Mouse (Mus musculus): ENCODE data around the gene Cgn. TPM values are rescaled to one million over a fixed set of nuclear protein-coding genes. Genes with fewer than 3 reads are reported as not detected.

The Cgn gene
- polyA plus RNA-seq, 1 experiment from 2014 or later, result 7.2 TPM

GRCm38 (mm10) chr3:94814663-94815062 is 28.4 kb upstream of the Cgn start:
- Histone ChIP-seq H3K27me3 (no peaks in the 10 kb centered on the region), H3K4me2 (no peak overlapping the region), H3K4me1 (replicated peaks) (no peaks in the 10 kb centered on the region), H3K27ac (no peak overlapping the region), H3K9me3 (replicated peaks) (no peaks in the 10 kb centered on the region), H3K9ac (no peak overlapping the region), H3K4me3 (replicated peaks) (no peak overlapping the region), H3K36me3 (no peaks in the 10 kb centered on the region)
- 58% methylated on average over 4 of the region's 4 CpGs for WGBS (ENCODE audit: insufficient replicate concordance)
- DNase-seq (no peak), ATAC-seq (ENCODE audit: low read depth) (no peak)

GRCm38 (mm10) chr3:94814063-94814462 is 27.8 kb upstream of the Cgn start:
- no peak overlapping the region for H3K4me2 ChIP-seq
- no peaks in the 10 kb centered on the region for H3K4me1 ChIP-seq (replicated peaks)
- no peaks in the 10 kb centered on the region for H3K36me3 ChIP-seq
- no peaks in the 10 kb centered on the region for H3K9me3 ChIP-seq (replicated peaks)
- DNase-seq, result no peak
- H3K4me3 ChIP-seq (replicated peaks), result no peak overlapping the region
- no peak for ATAC-seq (ENCODE audit: low read depth)
- WGBS (ENCODE audit: insufficient replicate concordance), result 51% methylated on average over 4 of the region's 4 CpGs
- H3K27me3 ChIP-seq, result no peaks in the 10 kb centered on the region
- H3K27ac ChIP-seq, result no peak overlapping the region
- H3K9ac ChIP-seq, result no peak overlapping the region

GRCm38 (mm10) chr3:94813651-94814050 is 27.4 kb upstream of the Cgn start:
- H3K4me3 ChIP-seq (replicated peaks), result no peak overlapping the region
- WGBS (ENCODE audit: insufficient replicate concordance), result 74% methylated on average over 3 of the region's 3 CpGs
- ATAC-seq (ENCODE audit: low read depth), result no peak
- H3K27ac ChIP-seq, result no peak overlapping the region
- no peaks in the 10 kb centered on the region for H3K27me3 ChIP-seq
- no peaks in the 10 kb centered on the region for H3K4me1 ChIP-seq (replicated peaks)
- no peak for DNase-seq
- H3K9me3 ChIP-seq (replicated peaks), result no peaks in the 10 kb centered on the region
- no peak overlapping the region for H3K9ac ChIP-seq
- H3K36me3 ChIP-seq, result no peaks in the 10 kb centered on the region
- H3K4me2 ChIP-seq, result no peak overlapping the region

- ATAC-seq (ENCODE audit: low read depth) (no peak), DNase-seq (peak; percentile 20)
- no peaks in the 10 kb centered on the region for H3K4me1 ChIP-seq (replicated peaks)
- H3K27ac ChIP-seq, result no peak overlapping the region
- 12% methylated on average over 4 of the region's 4 CpGs for WGBS (ENCODE audit: insufficient replicate concordance)
- H3K9ac ChIP-seq, result no peak overlapping the region
- H3K9me3 ChIP-seq (replicated peaks), result no peaks in the 10 kb centered on the region
- H3K36me3 ChIP-seq, result no peaks in the 10 kb centered on the region
- H3K4me3 ChIP-seq (replicated peaks), result no peak overlapping the region
- 0 out of 2 replicates have a peak overlapping the region, but pooled peaks have one; percentile 3 for H3K4me2 ChIP-seq
- H3K27me3 ChIP-seq, result no peaks in the 10 kb centered on the region
These were observed 25.3 kb upstream of the Cgn start for GRCm38 (mm10) chr3:94811628-94812027.

- ATAC-seq (ENCODE audit: low read depth), result no peak
- H3K9me3 ChIP-seq (replicated peaks), result no peaks in the 10 kb centered on the region
- WGBS (ENCODE audit: insufficient replicate concordance), result 70% methylated on average over 1 of the region's 1 CpGs
- no peak for DNase-seq
- peaks cover 17% of the 10 kb centered on the region; the same call in 1 of the 2 replicates for H3K27me3 ChIP-seq
- H3K9ac ChIP-seq, result no peak overlapping the region
- H3K4me1 ChIP-seq (replicated peaks), result no peaks in the 10 kb centered on the region
- no peak overlapping the region for H3K27ac ChIP-seq
- no peak overlapping the region for H3K4me2 ChIP-seq
- no peak overlapping the region for H3K4me3 ChIP-seq (replicated peaks)
- H3K36me3 ChIP-seq, result no peaks in the 10 kb centered on the region
These were observed 22.0 kb upstream of the Cgn start for GRCm38 (mm10) chr3:94808296-94808695.

- H3K27me3 ChIP-seq, result peaks cover 25% of the 10 kb centered on the region
- no peak for ATAC-seq (ENCODE audit: low read depth)
- no peaks in the 10 kb centered on the region; the same call in 1 of the 2 replicates for H3K4me1 ChIP-seq (replicated peaks)
- no peaks in the 10 kb centered on the region for H3K36me3 ChIP-seq
- H3K27ac ChIP-seq, result no peak overlapping the region
- no peaks in the 10 kb centered on the region for H3K9me3 ChIP-seq (replicated peaks)
- WGBS (ENCODE audit: insufficient replicate concordance), result 81% methylated on average over 4 of the region's 4 CpGs
- H3K9ac ChIP-seq, result no peak overlapping the region
- no peak for DNase-seq
- H3K4me3 ChIP-seq (replicated peaks), result no peak overlapping the region
- H3K4me2 ChIP-seq, result no peak overlapping the region
These were observed 18.7 kb upstream of the Cgn start for GRCm38 (mm10) chr3:94804976-94805375.

- ATAC-seq (ENCODE audit: low read depth) (no peak), DNase-seq (no peak)
- no peak overlapping the region for H3K4me3 ChIP-seq (replicated peaks)
- no peak overlapping the region for H3K4me2 ChIP-seq
- H3K9ac ChIP-seq, result no peak overlapping the region
- peaks cover 25% of the 10 kb centered on the region for H3K27me3 ChIP-seq
- 33% methylated on average over 10 of the region's 10 CpGs for WGBS (ENCODE audit: insufficient replicate concordance)
- H3K9me3 ChIP-seq (replicated peaks), result no peaks in the 10 kb centered on the region
- no peaks in the 10 kb centered on the region for H3K36me3 ChIP-seq
- no peak overlapping the region for H3K27ac ChIP-seq
- H3K4me1 ChIP-seq (replicated peaks), result peaks cover 2% of the 10 kb centered on the region; the same call in 1 of the 2 replicates
These were observed 17.9 kb upstream of the Cgn start for GRCm38 (mm10) chr3:94804146-94804545.

GRCm38 (mm10) chr3:94796181-94796580 is 9.9 kb upstream of the Cgn start:
- Histone ChIP-seq H3K9me3 (replicated peaks) (no peaks in the 10 kb centered on the region), H3K36me3 (no peaks in the 10 kb centered on the region), H3K9ac (no peak overlapping the region), H3K4me1 (replicated peaks) (peaks cover 33% of the 10 kb centered on the region), H3K27me3 (no peaks in the 10 kb centered on the region), H3K27ac (no peak overlapping the region), H3K4me2 (no peak overlapping the region), H3K4me3 (replicated peaks) (no peak overlapping the region)
- DNase-seq (no peak), ATAC-seq (ENCODE audit: low read depth) (no peak)

- Histone ChIP-seq H3K4me2 (no peak overlapping the region), H3K27ac (no peak overlapping the region), H3K9me3 (replicated peaks) (no peaks in the 10 kb centered on the region), H3K36me3 (no peaks in the 10 kb centered on the region), H3K4me3 (replicated peaks) (no peak overlapping the region), H3K27me3 (no peaks in the 10 kb centered on the region), H3K4me1 (replicated peaks) (peaks cover 33% of the 10 kb centered on the region), H3K9ac (no peak overlapping the region)
- 60% methylated on average over 7 of the region's 7 CpGs for WGBS (ENCODE audit: insufficient replicate concordance)
- DNase-seq, result no peak
- ATAC-seq (ENCODE audit: low read depth), result no peak
These were observed 9.4 kb upstream of the Cgn start for GRCm38 (mm10) chr3:94795596-94796140.

GRCm38 (mm10) chr3:94794359-94794758 is 8.1 kb upstream of the Cgn start:
- DNase-seq (no peak), ATAC-seq (ENCODE audit: low read depth) (no peak)
- 82% methylated on average over 2 of the region's 2 CpGs for WGBS (ENCODE audit: insufficient replicate concordance)
- no peaks in the 10 kb centered on the region for H3K27me3 ChIP-seq
- no peak overlapping the region for H3K4me2 ChIP-seq
- H3K4me3 ChIP-seq (replicated peaks), result no peak overlapping the region
- H3K9ac ChIP-seq, result 0 out of 2 replicates have a peak overlapping the region, but pooled peaks have one; percentile 7
- peak overlapping the region; percentile 73 for H3K27ac ChIP-seq
- no peaks in the 10 kb centered on the region for H3K36me3 ChIP-seq
- H3K4me1 ChIP-seq (replicated peaks), result peaks cover 33% of the 10 kb centered on the region
- no peaks in the 10 kb centered on the region for H3K9me3 ChIP-seq (replicated peaks)

- WGBS (ENCODE audit: insufficient replicate concordance), result 24% methylated on average over 2 of the region's 2 CpGs
- Histone ChIP-seq H3K4me2 (no peak overlapping the region), H3K27ac (peak overlapping the region; percentile 73), H3K9me3 (replicated peaks) (no peaks in the 10 kb centered on the region), H3K4me1 (replicated peaks) (peaks cover 30% of the 10 kb centered on the region), H3K4me3 (replicated peaks) (no peak overlapping the region), H3K36me3 (no peaks in the 10 kb centered on the region), H3K27me3 (no peaks in the 10 kb centered on the region), H3K9ac (0 out of 2 replicates have a peak overlapping the region, but pooled peaks have one; percentile 7)
- peak; percentile 84 for ATAC-seq (ENCODE audit: low read depth)
- peak; percentile 13 for DNase-seq
These were observed 7.4 kb upstream of the Cgn start for GRCm38 (mm10) chr3:94793672-94794071.

GRCm38 (mm10) chr3:94792258-94792657 is 6.0 kb upstream of the Cgn start:
- no peak for DNase-seq
- 71% methylated on average over 2 of the region's 2 CpGs for WGBS (ENCODE audit: insufficient replicate concordance)
- Histone ChIP-seq H3K4me3 (replicated peaks) (no peak overlapping the region), H3K9ac (no peak overlapping the region), H3K4me1 (replicated peaks) (peaks cover 30% of the 10 kb centered on the region), H3K27ac (no peak overlapping the region), H3K4me2 (no peak overlapping the region), H3K9me3 (replicated peaks) (no peaks in the 10 kb centered on the region), H3K27me3 (peaks cover 10% of the 10 kb centered on the region), H3K36me3 (no peaks in the 10 kb centered on the region)
- no peak for ATAC-seq (ENCODE audit: low read depth)
